Mouse (Mus musculus) MEL (cell line): ENCODE data around the gene Thsd1. TPM values are rescaled to one million over a fixed set of nuclear protein-coding genes. Genes with fewer than 3 reads are reported as not detected.

Source experiments
- DNase-seq: peaks from one replicate; pipeline ENCODE4 v3.0.0; 2011; ENCODE audit warnings: low read depth, low spot score
- H3K27ac ChIP-seq: 2 replicates; pipeline ENCODE4 v1.5.1; 2012; ENCODE audit warnings: low read depth, mild to moderate bottlenecking, control low read depth, low read length, moderate library complexity; ENCODE audit not compliant: control insufficient read depth
- H3K27me3 ChIP-seq, 2 experiments: fragments of 150-350 bp in 1 of 2; sonication (generic) in 1 of 2; 2 replicates each; pipeline ENCODE4 v1.6.1; 2012; ENCODE audit warnings: low read length in 2 of 2, mild to moderate bottlenecking in 2 of 2, improper control_type of control experiment in 1 of 2, moderate library complexity in 1 of 2; ENCODE audit not compliant: insufficient read depth in 2 of 2, control insufficient read depth in 1 of 2
- H3K36me3 ChIP-seq, 2 experiments: 2 replicates each; pipeline ENCODE4 v1.6.1; 2012 to 2014; ENCODE audit warnings: low read length in 2 of 2, improper control_type of control experiment in 1 of 2, inconsistent platforms in 1 of 2, mild to moderate bottlenecking in 1 of 2; ENCODE audit not compliant: insufficient read depth in 2 of 2, control insufficient read depth in 1 of 2
- H3K4me1 ChIP-seq, 2 experiments: fragments of 150-350 bp in 1 of 2; sonication (generic) in 1 of 2; 2 replicates each; pipeline ENCODE4 v1.6.1; 2012; ENCODE audit warnings: low read length in 2 of 2, improper control_type of control experiment in 1 of 2, mild to moderate bottlenecking in 1 of 2; ENCODE audit not compliant: insufficient read depth in 2 of 2, control insufficient read depth in 1 of 2
- H3K4me3 ChIP-seq, 2 experiments: fragments of 150-350 bp in 1 of 2; sonication (generic) in 1 of 2; 2 replicates each; pipeline ENCODE4 v1.5.1; 2012; ENCODE audit warnings: low read depth in 2 of 2, low read length in 2 of 2, mild to moderate bottlenecking in 2 of 2, moderate library complexity in 2 of 2, control low read depth in 1 of 2, improper control_type of control experiment in 1 of 2; ENCODE audit not compliant: control insufficient read depth in 1 of 2, insufficient read depth in 1 of 2
- H3K79me2 ChIP-seq: 2 replicates; pipeline ENCODE4 v1.6.1; 2012; ENCODE audit warnings: mild to moderate bottlenecking, low read length, moderate library complexity; ENCODE audit not compliant: control insufficient read depth, poor library complexity, insufficient read depth
- H3K9ac ChIP-seq: 2 replicates; pipeline ENCODE4 v1.6.1; 2012; ENCODE audit warnings: low read depth, mild to moderate bottlenecking, control low read depth, low read length, moderate library complexity; ENCODE audit not compliant: control insufficient read depth, poor library complexity, severe bottlenecking
- H3K9me3 ChIP-seq: fragments of 150-350 bp; sonication (generic); replicated peaks from 2 replicates; pipeline ENCODE4 v1.6.1; 2012; ENCODE audit warnings: mild to moderate bottlenecking, low read length, improper control_type of control experiment, moderate library complexity; ENCODE audit not compliant: insufficient read depth
- BHLHE40 ChIP-seq: IDR thresholded peaks from 2 replicates; pipeline ENCODE4 v1.6.1; 2012; ENCODE audit warnings: low read depth, mild to moderate bottlenecking, inconsistent platforms, low read length, improper control_type of control experiment, borderline replicate concordance
- CHD1 ChIP-seq: IDR thresholded peaks from 2 replicates; pipeline ENCODE4 v1.6.1; 2012; ENCODE audit warnings: low read depth, mild to moderate bottlenecking, inconsistent platforms, low read length, improper control_type of control experiment
- CHD2 ChIP-seq: IDR thresholded peaks from 2 replicates; pipeline ENCODE4 v1.6.1; 2011; ENCODE audit warnings: low read length, improper control_type of control experiment
- E2F4 ChIP-seq: IDR thresholded peaks from 2 replicates; pipeline ENCODE4 v1.6.1; 2011; ENCODE audit warnings: low read depth, low read length, improper control_type of control experiment, borderline replicate concordance
- ELF1 ChIP-seq: IDR thresholded peaks from 2 replicates; pipeline ENCODE4 v1.6.1; 2014; ENCODE audit warnings: low read depth, mild to moderate bottlenecking, inconsistent platforms, low read length, improper control_type of control experiment, moderate library complexity
- EP300 ChIP-seq, 2 experiments: IDR thresholded peaks; 2 replicates each; pipeline ENCODE4 v1.6.1; 2011; ENCODE audit warnings: improper control_type of control experiment in 2 of 2, low read length in 2 of 2, low read depth in 1 of 2, mild to moderate bottlenecking in 1 of 2
- ETS1 ChIP-seq: IDR thresholded peaks from 2 replicates; pipeline ENCODE4 v1.6.1; 2012; ENCODE audit warnings: low read depth, mild to moderate bottlenecking, inconsistent platforms, low read length, improper control_type of control experiment, moderate library complexity
- GABPA ChIP-seq: IDR thresholded peaks from 2 replicates; pipeline ENCODE4 v1.6.1; 2012; ENCODE audit warnings: low read depth, mild to moderate bottlenecking, inconsistent platforms, low read length, improper control_type of control experiment, moderate library complexity
- GATA1 ChIP-seq: IDR thresholded peaks from 2 replicates; pipeline ENCODE4 v1.6.1; 2011; ENCODE audit warnings: low read depth, low read length, improper control_type of control experiment
- HCFC1 ChIP-seq: IDR thresholded peaks from 2 replicates; pipeline ENCODE4 v1.6.1; 2012; ENCODE audit warnings: low read depth, mild to moderate bottlenecking, inconsistent platforms, low read length, improper control_type of control experiment, moderate library complexity
- JUND ChIP-seq: IDR thresholded peaks from 2 replicates; pipeline ENCODE4 v1.6.1; 2011; ENCODE audit warnings: low read depth, mild to moderate bottlenecking, improper control_type of control experiment, low read length
- KAT2A ChIP-seq: conservative IDR thresholded peaks from 2 replicates; pipeline ENCODE4 v1.6.1; 2012; ENCODE audit warnings: low read depth, low read length, improper control_type of control experiment, inconsistent platforms
- MAFK ChIP-seq: IDR thresholded peaks from 2 replicates; pipeline ENCODE4 v1.6.1; 2011; ENCODE audit warnings: low read depth, mild to moderate bottlenecking, low read length, improper control_type of control experiment, borderline replicate concordance
- MAX ChIP-seq: IDR thresholded peaks from 2 replicates; pipeline ENCODE4 v1.6.1; 2011; ENCODE audit warnings: low read length, improper control_type of control experiment
- MAZ ChIP-seq: IDR thresholded peaks from 2 replicates; pipeline ENCODE4 v1.6.1; 2012; ENCODE audit warnings: low read depth, mild to moderate bottlenecking, inconsistent platforms, low read length, improper control_type of control experiment
- MEF2A ChIP-seq: IDR thresholded peaks from 2 replicates; pipeline ENCODE4 v1.6.1; 2014; ENCODE audit warnings: low read depth, mild to moderate bottlenecking, inconsistent platforms, low read length, improper control_type of control experiment; ENCODE audit not compliant: poor library complexity, insufficient replicate concordance, severe bottlenecking; ENCODE audit errors: extremely low read depth
- MXI1 ChIP-seq: IDR thresholded peaks from 2 replicates; pipeline ENCODE4 v1.6.1; 2011; ENCODE audit warnings: mild to moderate bottlenecking, low read depth, low read length, improper control_type of control experiment
- MYB ChIP-seq: IDR thresholded peaks from 2 replicates; pipeline ENCODE4 v1.6.1; 2011; ENCODE audit warnings: mild to moderate bottlenecking, low read depth, low read length, improper control_type of control experiment
- MYC ChIP-seq: IDR thresholded peaks from 2 replicates; pipeline ENCODE4 v1.6.1; 2011; ENCODE audit warnings: low read depth, mild to moderate bottlenecking, low read length, improper control_type of control experiment, moderate library complexity
- NELFE ChIP-seq: IDR thresholded peaks from 2 replicates; pipeline ENCODE4 v1.6.1; 2011; ENCODE audit warnings: low read depth, low read length, improper control_type of control experiment
- NRF1 ChIP-seq: IDR thresholded peaks from 2 replicates; pipeline ENCODE4 v1.6.1; 2014; ENCODE audit warnings: low read depth, mild to moderate bottlenecking, inconsistent platforms, low read length, improper control_type of control experiment, moderate library complexity; ENCODE audit not compliant: poor library complexity, insufficient read depth, severe bottlenecking
- POLR2A ChIP-seq, 2 experiments: IDR thresholded peaks; 2 replicates each; pipeline ENCODE4 v1.6.1; 2011 to 2012; ENCODE audit warnings: low read length in 2 of 2, mild to moderate bottlenecking in 2 of 2, control low read depth in 1 of 2, improper control_type of control experiment in 1 of 2, low read depth in 1 of 2, moderate library complexity in 1 of 2; ENCODE audit not compliant: control insufficient read depth in 1 of 2, insufficient read depth in 1 of 2, poor library complexity in 1 of 2
- POLR2AphosphoS2 ChIP-seq: IDR thresholded peaks from 2 replicates; pipeline ENCODE4 v1.6.1; 2011; ENCODE audit warnings: low read length, improper control_type of control experiment
- POLR2AphosphoS5 ChIP-seq: IDR thresholded peaks from 2 replicates; pipeline ENCODE4 v1.6.1; 2012; ENCODE audit warnings: low read depth, borderline replicate concordance, mild to moderate bottlenecking, inconsistent platforms, low read length, moderate library complexity, mixed read lengths
- RAD21 ChIP-seq: IDR thresholded peaks from 2 replicates; pipeline ENCODE4 v1.6.1; 2011; ENCODE audit warnings: mild to moderate bottlenecking, low read depth, low read length, improper control_type of control experiment
- RCOR1 ChIP-seq: IDR thresholded peaks from 2 replicates; pipeline ENCODE4 v1.6.1; 2012; ENCODE audit warnings: low read depth, mild to moderate bottlenecking, inconsistent platforms, low read length, improper control_type of control experiment
- SIN3A ChIP-seq: IDR thresholded peaks from 2 replicates; pipeline ENCODE4 v1.6.1; 2012; ENCODE audit warnings: low read length, improper control_type of control experiment, inconsistent platforms
- SMC3 ChIP-seq: IDR thresholded peaks from 2 replicates; pipeline ENCODE4 v1.6.1; 2011; ENCODE audit warnings: low read depth, low read length, improper control_type of control experiment
- TAL1 ChIP-seq: IDR thresholded peaks from 2 replicates; pipeline ENCODE4 v1.6.1; 2012; ENCODE audit warnings: mild to moderate bottlenecking, inconsistent platforms, low read length, moderate library complexity, mixed read lengths
- TBP ChIP-seq: IDR thresholded peaks from 2 replicates; pipeline ENCODE4 v1.8.0; 2011; ENCODE audit warnings: low read depth, low read length, improper control_type of control experiment
- TCF12 ChIP-seq: IDR thresholded peaks from 2 replicates; pipeline ENCODE4 v1.6.1; 2014; ENCODE audit warnings: low read depth, mild to moderate bottlenecking, inconsistent platforms, low read length, improper control_type of control experiment, moderate library complexity
- UBTF ChIP-seq: IDR thresholded peaks from 2 replicates; pipeline ENCODE4 v1.6.1; 2012; ENCODE audit warnings: low read depth, mild to moderate bottlenecking, inconsistent platforms, low read length, improper control_type of control experiment, moderate library complexity, borderline replicate concordance; ENCODE audit not compliant: insufficient read depth
- USF1 ChIP-seq: IDR thresholded peaks from 2 replicates; pipeline ENCODE4 v1.6.1; 2014; ENCODE audit warnings: low read depth, mild to moderate bottlenecking, inconsistent platforms, low read length, improper control_type of control experiment, moderate library complexity
- USF2 ChIP-seq, 2 experiments: IDR thresholded peaks; 2 replicates each; pipeline ENCODE4 v1.6.1; 2011 to 2012; ENCODE audit warnings: improper control_type of control experiment in 2 of 2, low read length in 2 of 2, borderline replicate concordance in 1 of 2, inconsistent platforms in 1 of 2, low read depth in 1 of 2, mild to moderate bottlenecking in 1 of 2; ENCODE audit not compliant: insufficient read depth in 1 of 2
- ZC3H11A ChIP-seq: IDR thresholded peaks from 2 replicates; pipeline ENCODE4 v1.6.1; 2012; ENCODE audit warnings: low read depth, mild to moderate bottlenecking, inconsistent platforms, low read length, improper control_type of control experiment
- ZKSCAN1 ChIP-seq: IDR thresholded peaks from 2 replicates; pipeline ENCODE4 v1.6.1; 2012; ENCODE audit warnings: low read depth, mild to moderate bottlenecking, inconsistent platforms, low read length, improper control_type of control experiment, moderate library complexity
- ZMIZ1 ChIP-seq: IDR thresholded peaks from 2 replicates; pipeline ENCODE4 v1.6.1; 2012; ENCODE audit warnings: low read depth, mild to moderate bottlenecking, inconsistent platforms, low read length, improper control_type of control experiment, moderate library complexity
- ZNF384 ChIP-seq: IDR thresholded peaks from 2 replicates; pipeline ENCODE4 v1.6.1; 2012; ENCODE audit warnings: low read depth, mild to moderate bottlenecking, inconsistent platforms, low read length, improper control_type of control experiment
- polyA plus RNA-seq, 2 experiments: library from polyadenylated mRNA; stranded (reverse) in 1 of 2; unstranded in 1 of 2; fragments of >175 nt in 1 of 2; fragments of >200 nt in 1 of 2; gene quantifications; 2 replicates each; pipeline versions ENCODE4 v1.2.1 to v1.2.4; 2012; ENCODE audit warnings: low replicate concordance in 2 of 2, low read depth in 1 of 2; ENCODE audit not compliant: insufficient read length in 2 of 2, insufficient read depth in 1 of 2, missing spikeins in 1 of 2
- total RNA-seq: library from RNA; depleted of rRNA; stranded (reverse); fragments of 300-350 nt; gene quantifications from 2 replicates; pipeline ENCODE4 v1.2.3, GENCODE M21; 2012

Gene Thsd1
- total and polyA plus RNA-seq, 3 experiments = 0.10 TPM; not detected in 2

- Histone ChIP-seq H3K27me3 (no peaks in the 10 kb centered on the region), H3K9ac (no peak overlapping the region), H3K9me3 (no peaks in the 10 kb centered on the region), H3K4me1 (peaks cover 4 to 8% of the 10 kb centered on the region in 2 experiments; a peak in 3 of 4 replicates), H3K27ac (0 out of 2 replicates have a peak overlapping the region, but pooled peaks have one; percentile 36), H3K4me3 (no peak overlapping the region), H3K79me2 (no peaks in the 10 kb centered on the region), H3K36me3 (peaks cover 2 to 12% of the 10 kb centered on the region in 2 experiments)
- peak; percentile 84 for DNase-seq
- TF ChIP-seq HCFC1 = no peak
- TF ChIP-seq SMC3 = no peak
- TF ChIP-seq TCF12 = peak; percentile 90
- TF ChIP-seq MAZ = no peak
- TF ChIP-seq ZC3H11A = no peak
- TF ChIP-seq CHD2 = no peak
- no peak for TF ChIP-seq POLR2AphosphoS2
- TF ChIP-seq ZNF384 = peak; percentile 76
- TF ChIP-seq ZMIZ1 = no peak
- peak; percentile 85 to 91 for TF ChIP-seq EP300 (IDR thresholded peaks at IDR 0.05; ENCODE audit: low read depth in 1 of 2, low read length in 2 of 2)
- no peak for TF ChIP-seq MAFK
- TF ChIP-seq ETS1 = peak; percentile 75
- peak; percentile 73 for TF ChIP-seq RCOR1
- TF ChIP-seq NELFE = no peak
- TF ChIP-seq BHLHE40 = peak; percentile 96
- peak; percentile 77 for TF ChIP-seq SIN3A
- no peak for TF ChIP-seq MEF2A
- TF ChIP-seq JUND = 0 out of 2 replicates have a peak, but pooled peaks have one; percentile 22
- TF ChIP-seq UBTF = no peak
- no peak for TF ChIP-seq GABPA
- TF ChIP-seq TAL1 = peak; percentile 85
- TF ChIP-seq POLR2AphosphoS5 = no peak
- TF ChIP-seq TBP = no peak
- TF ChIP-seq ELF1 = 0 out of 2 replicates have a peak, but pooled peaks have one; percentile 40
- TF ChIP-seq POLR2A (IDR thresholded peaks at IDR 0.05; ENCODE audit: control insufficient read depth in 1 of 2, insufficient read depth in 1 of 2, low read depth in 1 of 2, low read length in 2 of 2, poor library complexity in 1 of 2) = no peak
- no peak for TF ChIP-seq CHD1
- no peak for TF ChIP-seq MYB
- TF ChIP-seq NRF1 = no peak
- TF ChIP-seq KAT2A = no peak
- TF ChIP-seq RAD21 = no peak
- peak; percentile 53 for TF ChIP-seq MAX
- peak; percentile 80 for TF ChIP-seq MXI1
- no peak for TF ChIP-seq USF2 (IDR thresholded peaks at IDR 0.05; ENCODE audit: borderline replicate concordance in 1 of 2, insufficient read depth in 1 of 2, low read depth in 1 of 2, low read length in 2 of 2)
- no peak for TF ChIP-seq E2F4
- peak; percentile 46; the same call in 1 of the 2 replicates for TF ChIP-seq MYC
- peak; percentile 93 for TF ChIP-seq GATA1
- TF ChIP-seq USF1 = no peak
- no peak for TF ChIP-seq ZKSCAN1
These were observed 18.1 kb upstream of the Thsd1 start for GRCm38 (mm10) chr8:22209012-22209411.
